Mouse (Mus musculus) MEL (cell line): ENCODE measurements around the gene Taok2.

ENCODE experiments used
- CTCF ChIP-seq, 3 experiments: IDR thresholded peaks in 2 of 3; conservative IDR thresholded peaks in 1 of 3; 2 replicates each; pipeline ENCODE4 v1.5.1; 2011 to 2012; ENCODE audit warnings: low read length in 3 of 3, low read depth in 2 of 3, mild to moderate bottlenecking in 2 of 3, improper control_type of control experiment in 1 of 3, inconsistent platforms in 1 of 3, mixed read lengths in 1 of 3, moderate library complexity in 1 of 3; ENCODE audit not compliant: control insufficient read depth in 1 of 3, insufficient read depth in 1 of 3, poor library complexity in 1 of 3, severe bottlenecking in 1 of 3
- POLR2A ChIP-seq, 2 experiments: IDR thresholded peaks; 2 replicates each; pipeline ENCODE4 v1.6.1; 2011 to 2012; ENCODE audit warnings: low read length in 2 of 2, mild to moderate bottlenecking in 2 of 2, control low read depth in 1 of 2, improper control_type of control experiment in 1 of 2, low read depth in 1 of 2, moderate library complexity in 1 of 2; ENCODE audit not compliant: control insufficient read depth in 1 of 2, insufficient read depth in 1 of 2, poor library complexity in 1 of 2
- USF1 ChIP-seq: IDR thresholded peaks from 2 replicates; pipeline ENCODE4 v1.6.1; 2014; ENCODE audit warnings: low read depth, mild to moderate bottlenecking, inconsistent platforms, low read length, improper control_type of control experiment, moderate library complexity

DNA sequence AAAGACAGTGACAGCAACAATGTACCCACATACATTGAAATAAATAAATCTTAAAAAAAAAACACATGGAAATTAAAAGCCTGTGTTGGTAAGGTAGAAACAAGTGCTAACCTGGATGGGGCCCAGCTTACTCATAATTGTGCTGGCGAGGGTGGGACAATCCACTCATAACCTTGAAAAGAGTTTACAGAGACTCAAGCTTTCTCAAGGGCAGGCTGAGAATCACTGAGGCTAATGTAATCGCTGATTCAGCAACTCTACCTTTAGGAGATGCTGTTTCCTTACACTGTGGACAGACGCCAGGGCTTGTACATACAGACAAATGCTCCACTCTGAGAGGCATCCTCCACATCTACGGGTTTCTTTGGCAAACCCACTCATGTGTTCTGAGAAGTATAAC, 35.5 kb upstream of the Taok2 start:
- TF ChIP-seq CTCF (IDR thresholded peaks at IDR 0.05 in 2 of 3, conservative IDR thresholded peaks at IDR 0.05 in 1 of 3; ENCODE audit: control insufficient read depth in 1 of 3, insufficient read depth in 1 of 3, low read depth in 2 of 3, low read length in 3 of 3, poor library complexity in 1 of 3, severe bottlenecking in 1 of 3): no peak
- TF ChIP-seq USF1: no peak
- TF ChIP-seq POLR2A (IDR thresholded peaks at IDR 0.05; ENCODE audit: control insufficient read depth in 1 of 2, insufficient read depth in 1 of 2, low read depth in 1 of 2, low read length in 2 of 2, poor library complexity in 1 of 2): no peak
